Mouse (Mus musculus): ENCODE measurements around the gene Pkmyt1. TPM values are rescaled to one million over a fixed set of nuclear protein-coding genes. Genes with fewer than 3 reads are reported as not detected.

Pkmyt1 gene
- total and polyA plus RNA-seq, 2 experiments from 2014 or later: 20.1 to 27.1 TPM

DNA sequence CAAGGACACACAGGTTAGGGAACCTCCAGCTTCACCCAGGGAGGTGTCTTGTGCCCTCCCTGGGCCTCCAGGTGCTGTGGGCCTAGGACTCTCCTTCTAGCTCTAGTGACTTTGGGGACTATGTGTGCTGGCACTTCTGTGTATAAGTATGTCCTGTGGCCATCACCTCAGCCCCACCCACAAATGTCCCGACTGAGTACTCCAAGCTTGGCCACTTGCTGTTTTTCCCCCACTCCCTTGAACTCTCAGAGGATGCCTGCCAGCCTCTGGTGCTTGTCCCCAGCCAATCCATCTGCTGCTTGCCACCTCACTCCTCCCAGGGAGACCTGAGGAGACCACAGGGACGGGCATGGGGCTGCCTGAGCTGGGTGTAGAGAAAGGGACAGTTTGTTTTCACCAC lies 52.3 kb downstream of the Pkmyt1 start:
- Histone ChIP-seq H3K4me2 (ENCODE audit: low read depth, low read length) (no peak overlapping the region), H3K9me3 (ENCODE audit: low read length) (no peaks in the 10 kb centered on the region), H3K27me3 (ENCODE audit: insufficient read depth, low read length) (no peaks in the 10 kb centered on the region), H3K4me1 (ENCODE audit: insufficient read depth, low read length) (no peaks in the 10 kb centered on the region), H3K36me3 (ENCODE audit: insufficient read depth, low read length) (no peaks in the 10 kb centered on the region), H3K4me3 (ENCODE audit: low read length) (no peak overlapping the region), H3K27ac (no peak overlapping the region), H3K9ac (replicated peaks; ENCODE audit: low read length) (no peak overlapping the region)
- WGBS: 50% methylated on average over 2 of the region's 2 CpGs
- no peak for TF ChIP-seq CTCF (IDR thresholded peaks at IDR 0.05; ENCODE audit: low read depth)
- DNase-seq (ENCODE audit: low spot score) (no peak), ATAC-seq (no peak)

GRCm38 (mm10) chr17:23783352-23783751 lies 57.2 kb downstream of the Pkmyt1 start:
- Histone ChIP-seq H3K27ac (no peak overlapping the region), H3K36me3 (ENCODE audit: insufficient read depth, low read length) (no peaks in the 10 kb centered on the region), H3K9ac (replicated peaks; ENCODE audit: low read length) (no peak overlapping the region), H3K9me3 (ENCODE audit: low read length) (no peaks in the 10 kb centered on the region), H3K4me1 (ENCODE audit: insufficient read depth, low read length) (no peaks in the 10 kb centered on the region), H3K4me2 (ENCODE audit: low read depth, low read length) (no peak overlapping the region), H3K4me3 (ENCODE audit: low read length) (no peak overlapping the region), H3K27me3 (ENCODE audit: insufficient read depth, low read length) (no peaks in the 10 kb centered on the region)
- ATAC-seq (no peak), DNase-seq (ENCODE audit: low spot score) (no peak)
- no peak for TF ChIP-seq CTCF (IDR thresholded peaks at IDR 0.05; ENCODE audit: low read depth)

GRCm38 (mm10) chr17:23785561-23786471 lies 59.7 kb downstream of the Pkmyt1 start, which contains the start of gene Flywch2:
Gene Flywch2, minus strand, starts transcription at chr17:23786081.
- ATAC-seq (peak; percentile 93), DNase-seq (ENCODE audit: low spot score) (peak; percentile 96)
- H3K4me3 ChIP-seq (ENCODE audit: low read length): peak within 1 kb of the TSS; percentile 42
- H3K9me3 ChIP-seq (ENCODE audit: low read length): no peaks in the 10 kb centered on the region
- TF ChIP-seq CTCF (IDR thresholded peaks at IDR 0.05; ENCODE audit: low read depth): peak; percentile 40
- peak within 1 kb of the TSS; percentile 91 for H3K27ac ChIP-seq
- peaks cover 13% of the 10 kb centered on the region for H3K4me1 ChIP-seq (ENCODE audit: insufficient read depth, low read length)
- H3K4me2 ChIP-seq (ENCODE audit: low read depth, low read length): peak within 1 kb of the TSS; percentile 60
- WGBS: 2% methylated on average over 43 of the region's 43 CpGs
- H3K27me3 ChIP-seq (ENCODE audit: insufficient read depth, low read length): no peaks in the 10 kb centered on the region
- H3K36me3 ChIP-seq (ENCODE audit: insufficient read depth, low read length): no peaks in the 10 kb centered on the region
- H3K9ac ChIP-seq (replicated peaks; ENCODE audit: low read length): peak within 1 kb of the TSS; percentile 66

Other genes with a start within 250 kb of the Pkmyt1 start
- gene Vmn2r117, start 246.6 kb upstream of the Pkmyt1 start, total RNA-seq (2014; rRNA removed): not detected in 2 replicates
- not detected in 2 replicates for gene Vmn2r117, start 246.6 kb upstream of the Pkmyt1 start, polyA plus RNA-seq (2015; fragmentation: Nextera tagmentation; extraction: Ambion mirVana)
- 17.1 and 28.1 TPM in 2 replicates for gene Zfp213, start 162.1 kb upstream of the Pkmyt1 start, total RNA-seq (2014; rRNA removed)
- 9.4 and 10.3 TPM in 2 replicates for gene Zfp213, start 162.1 kb upstream of the Pkmyt1 start, polyA plus RNA-seq (2015; fragmentation: Nextera tagmentation; extraction: Ambion mirVana)
- gene Zfp13, start 126.8 kb upstream of the Pkmyt1 start, total RNA-seq (2014; rRNA removed): 37.6 and 44.0 TPM in 2 replicates
- 21.5 and 21.6 TPM in 2 replicates for gene Zfp13, start 126.8 kb upstream of the Pkmyt1 start, polyA plus RNA-seq (2015; fragmentation: Nextera tagmentation; extraction: Ambion mirVana)
- 0.10 TPM in 1 of 2 replicates, not detected in the other for gene Zscan10, start 125.5 kb upstream of the Pkmyt1 start, total RNA-seq (2014; rRNA removed)
- 0.14 and 0.26 TPM in 2 replicates for gene Zscan10, start 125.5 kb upstream of the Pkmyt1 start, polyA plus RNA-seq (2015; fragmentation: Nextera tagmentation; extraction: Ambion mirVana)
- 0.65 and 1.2 TPM in 2 replicates for gene Mmp25, start 81.1 kb upstream of the Pkmyt1 start, total RNA-seq (2014; rRNA removed)
- gene Mmp25, start 81.1 kb upstream of the Pkmyt1 start, polyA plus RNA-seq (2015; fragmentation: Nextera tagmentation; extraction: Ambion mirVana): 1.2 and 1.3 TPM in 2 replicates
- not detected in 2 replicates for gene Bicdl2, start 65.8 kb upstream of the Pkmyt1 start, total RNA-seq (2014; rRNA removed)
- gene Bicdl2, start 65.8 kb upstream of the Pkmyt1 start, polyA plus RNA-seq (2015; fragmentation: Nextera tagmentation; extraction: Ambion mirVana): 0.11 and 0.18 TPM in 2 replicates
- gene Hcfc1r1, start 52.7 kb upstream of the Pkmyt1 start, total RNA-seq (2014; rRNA removed): 107 and 126 TPM in 2 replicates
- 209 and 217 TPM in 2 replicates for gene Hcfc1r1, start 52.7 kb upstream of the Pkmyt1 start, polyA plus RNA-seq (2015; fragmentation: Nextera tagmentation; extraction: Ambion mirVana)
- 16.1 and 28.1 TPM in 2 replicates for gene Thoc6, start 52.5 kb upstream of the Pkmyt1 start, total RNA-seq (2014; rRNA removed)
- 28.4 and 29.1 TPM in 2 replicates for gene Thoc6, start 52.5 kb upstream of the Pkmyt1 start, polyA plus RNA-seq (2015; fragmentation: Nextera tagmentation; extraction: Ambion mirVana)
- 5.5 and 8.7 TPM in 2 replicates for gene Tnfrsf12a, start 48.9 kb upstream of the Pkmyt1 start, total RNA-seq (2014; rRNA removed)
- gene Tnfrsf12a, start 48.9 kb upstream of the Pkmyt1 start, polyA plus RNA-seq (2015; fragmentation: Nextera tagmentation; extraction: Ambion mirVana): 7.3 and 7.7 TPM in 2 replicates
- gene Cldn6, start 47.1 kb upstream of the Pkmyt1 start, total RNA-seq (2014; rRNA removed): 0.75 and 1.0 TPM in 2 replicates
- 0.33 and 0.34 TPM in 2 replicates for gene Cldn6, start 47.1 kb upstream of the Pkmyt1 start, polyA plus RNA-seq (2015; fragmentation: Nextera tagmentation; extraction: Ambion mirVana)
- 1.0 and 1.9 TPM in 2 replicates for gene Cldn9, start 42.3 kb upstream of the Pkmyt1 start, total RNA-seq (2014; rRNA removed)
- gene Cldn9, start 42.3 kb upstream of the Pkmyt1 start, polyA plus RNA-seq (2015; fragmentation: Nextera tagmentation; extraction: Ambion mirVana): 1.1 and 1.2 TPM in 2 replicates
- gene 1520401A03Rik, start 3.6 kb upstream of the Pkmyt1 start, total RNA-seq (2014; rRNA removed): not detected in 2 replicates
- 0.19 and 0.26 TPM in 2 replicates for gene 1520401A03Rik, start 3.6 kb upstream of the Pkmyt1 start, polyA plus RNA-seq (2015; fragmentation: Nextera tagmentation; extraction: Ambion mirVana)
- 102 and 120 TPM in 2 replicates for gene Paqr4, start 14.5 kb downstream of the Pkmyt1 start, total RNA-seq (2014; rRNA removed)
- gene Paqr4, start 14.5 kb downstream of the Pkmyt1 start, polyA plus RNA-seq (2015; fragmentation: Nextera tagmentation; extraction: Ambion mirVana): 69.4 and 72.1 TPM in 2 replicates
- 1.2 and 2.0 TPM in 2 replicates for gene Kremen2, start 19.5 kb downstream of the Pkmyt1 start, total RNA-seq (2014; rRNA removed)
- 1.1 and 1.4 TPM in 2 replicates for gene Kremen2, start 19.5 kb downstream of the Pkmyt1 start, polyA plus RNA-seq (2015; fragmentation: Nextera tagmentation; extraction: Ambion mirVana)
- 230 and 258 TPM in 2 replicates for gene Flywch1, start 45.3 kb downstream of the Pkmyt1 start, total RNA-seq (2014; rRNA removed)
- 165 and 183 TPM in 2 replicates for gene Flywch1, start 45.3 kb downstream of the Pkmyt1 start, polyA plus RNA-seq (2015; fragmentation: Nextera tagmentation; extraction: Ambion mirVana)
- gene Flywch2, start 59.7 kb downstream of the Pkmyt1 start, total RNA-seq (2014; rRNA removed): 63.3 and 83.8 TPM in 2 replicates
- 99.8 and 123 TPM in 2 replicates for gene Flywch2, start 59.7 kb downstream of the Pkmyt1 start, polyA plus RNA-seq (2015; fragmentation: Nextera tagmentation; extraction: Ambion mirVana)
- 133 and 144 TPM in 2 replicates for gene Srrm2, start 64.2 kb downstream of the Pkmyt1 start, total RNA-seq (2014; rRNA removed)
- 419 and 436 TPM in 2 replicates for gene Srrm2, start 64.2 kb downstream of the Pkmyt1 start, polyA plus RNA-seq (2015; fragmentation: Nextera tagmentation; extraction: Ambion mirVana)
- gene Elob, start 102.8 kb downstream of the Pkmyt1 start, total RNA-seq (2014; rRNA removed): 755 and 1,410 TPM in 2 replicates
- 1,482 and 1,504 TPM in 2 replicates for gene Elob, start 102.8 kb downstream of the Pkmyt1 start, polyA plus RNA-seq (2015; fragmentation: Nextera tagmentation; extraction: Ambion mirVana)
- gene Prss33, start 109.7 kb downstream of the Pkmyt1 start, total RNA-seq (2014; rRNA removed): not detected in 2 replicates
- not detected in 2 replicates for gene Prss33, start 109.7 kb downstream of the Pkmyt1 start, polyA plus RNA-seq (2015; fragmentation: Nextera tagmentation; extraction: Ambion mirVana)
- not detected in 2 replicates for gene Prss32, start 117.5 kb downstream of the Pkmyt1 start, total RNA-seq (2014; rRNA removed)
- 0.25 and 0.48 TPM in 2 replicates for gene Prss32, start 117.5 kb downstream of the Pkmyt1 start, polyA plus RNA-seq (2015; fragmentation: Nextera tagmentation; extraction: Ambion mirVana)
- 0.37 TPM in 1 of 2 replicates, not detected in the other for gene Prss41, start 117.8 kb downstream of the Pkmyt1 start, total RNA-seq (2014; rRNA removed)
- 0.90 and 1.3 TPM in 2 replicates for gene Prss41, start 117.8 kb downstream of the Pkmyt1 start, polyA plus RNA-seq (2015; fragmentation: Nextera tagmentation; extraction: Ambion mirVana)
- gene Prss21, start 141.7 kb downstream of the Pkmyt1 start, total RNA-seq (2014; rRNA removed): not detected in 2 replicates
- not detected in 2 replicates for gene Prss21, start 141.7 kb downstream of the Pkmyt1 start, polyA plus RNA-seq (2015; fragmentation: Nextera tagmentation; extraction: Ambion mirVana)
- gene Dcpp1, start 154.5 kb downstream of the Pkmyt1 start, total RNA-seq (2014; rRNA removed): not detected in 2 replicates
- not detected in 2 replicates for gene Dcpp1, start 154.5 kb downstream of the Pkmyt1 start, polyA plus RNA-seq (2015; fragmentation: Nextera tagmentation; extraction: Ambion mirVana)
- not detected in 2 replicates for gene Dcpp2, start 154.5 kb downstream of the Pkmyt1 start, total RNA-seq (2014; rRNA removed)
- gene Dcpp2, start 154.5 kb downstream of the Pkmyt1 start, polyA plus RNA-seq (2015; fragmentation: Nextera tagmentation; extraction: Ambion mirVana): not detected in 2 replicates
- gene Dcpp3, start 191.1 kb downstream of the Pkmyt1 start, total RNA-seq (2014; rRNA removed): not detected in 2 replicates
- not detected in 2 replicates for gene Dcpp3, start 191.1 kb downstream of the Pkmyt1 start, polyA plus RNA-seq (2015; fragmentation: Nextera tagmentation; extraction: Ambion mirVana)
- not detected in 2 replicates for gene Sbp, start 215.3 kb downstream of the Pkmyt1 start, total RNA-seq (2014; rRNA removed)
- not detected in 2 replicates for gene Sbp, start 215.3 kb downstream of the Pkmyt1 start, polyA plus RNA-seq (2015; fragmentation: Nextera tagmentation; extraction: Ambion mirVana)
- gene Sbpl, start 228.9 kb downstream of the Pkmyt1 start, total RNA-seq (2014; rRNA removed): 1.4 TPM in 1 of 2 replicates, not detected in the other
- gene Sbpl, start 228.9 kb downstream of the Pkmyt1 start, polyA plus RNA-seq (2015; fragmentation: Nextera tagmentation; extraction: Ambion mirVana): not detected in 2 replicates

All from hindbrain, postnatal 0 days (tissue).